In genomic region chr1:89844064-89844463, GRCm38 (mm10) we compare ENCODE assay signal across 18 mouse cellular contexts.
DNase-seq lines count a peak whose midpoint lies in the region; ATAC-seq and TF ChIP-seq lines count a peak whose summit lies in the region.
"Had no signal": no experiment of that assay in that cellular context is flagged by ENCODE, and none has a peak within 500 bp of the region (broad histone marks: within the 10 kb centered on the region; RNA-seq: fewer than 3 reads in every experiment).

No protein-coding gene starts in this region.

- H3K27me3 ChIP-seq in liver, postnatal 0 days (ENCODE audit: insufficient read depth, low read length) = no peaks in the 10 kb centered on the region
- H3K27me3 ChIP-seq: intestine, embryonic 15.5 days; liver, embryonic 15.5 days; Patski had no signal

- no peak overlapping the region for H3K4me3 ChIP-seq in layer of hippocampus, adult 2 months
- H3K4me3 ChIP-seq in liver, postnatal 0 days (ENCODE audit: low read depth, low read length) = no peak overlapping the region
- H3K4me3 ChIP-seq: intestine, embryonic 15.5 days; liver, embryonic 15.5 days; megakaryocyte, embryonic 14.5 days; myocyte had no signal

- peak; percentile 54 for DNase-seq in embryo, embryonic 10 days (ENCODE audit: low spot score)
- no peak for DNase-seq in embryo, embryonic 9.5 days (ENCODE audit: extremely low spot score)
- DNase-seq in layer of hippocampus, adult 2 months (ENCODE audit: low spot score in 2 of 2) = no peak
- no peak for DNase-seq in layer of hippocampus, postnatal 14 days (ENCODE audit: low spot score in 2 of 2)
- DNase-seq in ES-CJ7 (ENCODE audit: low read depth, low spot score) = peak; percentile 71
- no peak for DNase-seq in liver, postnatal 0 days
- DNase-seq in layer of hippocampus, adult 8-10 months (ENCODE audit: low spot score in 2 of 2) = no peak
- DNase-seq in adrenal gland, adult 18-20 months (ENCODE audit: low spot score in 2 of 2) = no peak
- DNase-seq: adrenal gland, postnatal 10 days; cerebellum, adult 11 months; heart, adult 18-20 months; heart, postnatal 36 days; spleen, adult 18-20 months had no signal

- peak; percentile 52 for TF ChIP-seq CTCF in layer of hippocampus, adult 2 months (conservative IDR thresholded peaks at IDR 0.05)
- TF ChIP-seq CTCF in liver, postnatal 0 days (IDR thresholded peaks at IDR 0.05; ENCODE audit: low read depth) = peak; percentile 42

- no peaks in the 10 kb centered on the region for H3K4me1 ChIP-seq in liver, postnatal 0 days (ENCODE audit: insufficient read depth)
- H3K4me1 ChIP-seq: liver, embryonic 15.5 days had no signal

- no peak overlapping the region for H3K27ac ChIP-seq in layer of hippocampus, adult 2 months
- no peak overlapping the region for H3K27ac ChIP-seq in liver, postnatal 0 days (ENCODE audit: low read depth)
- H3K27ac ChIP-seq: intestine, embryonic 15.5 days; liver, embryonic 15.5 days had no signal

- TF ChIP-seq EP300 in liver, postnatal 0 days (IDR thresholded peaks at IDR 0.05; ENCODE audit: low read depth) = no peak

- H3K9me3 ChIP-seq in liver, postnatal 0 days (ENCODE audit: low read length) = no peaks in the 10 kb centered on the region
- H3K9me3 ChIP-seq: intestine, embryonic 15.5 days; liver, embryonic 15.5 days had no signal

- H3K4me2 ChIP-seq in liver, postnatal 0 days (ENCODE audit: low read depth, low read length) = no peak overlapping the region
- H3K4me2 ChIP-seq: intestine, embryonic 15.5 days; liver, embryonic 15.5 days had no signal

- 60% methylated on average over 9 of the region's 9 CpGs for WGBS in liver, postnatal 0 days (ENCODE audit: insufficient replicate concordance)

- no peak overlapping the region for H3K9ac ChIP-seq in liver, postnatal 0 days (replicated peaks)
- H3K9ac ChIP-seq: intestine, embryonic 15.5 days; liver, embryonic 15.5 days had no signal

- peaks cover 7% of the 10 kb centered on the region; the same call in 1 of the 2 replicates for H3K36me3 ChIP-seq in liver, postnatal 0 days (replicated peaks; ENCODE audit: insufficient read depth, low read length)
- H3K36me3 ChIP-seq: liver, embryonic 15.5 days had no signal

- ATAC-seq in liver, postnatal 0 days = no peak
- ATAC-seq: intestine, embryonic 15.5 days; Patski had no signal

Comparison
In these comparisons a context has a peak if more than half of its experiments do, and no peak if none do; other contexts are left out.
1. DNase-seq: peak in embryo, embryonic 10 days (single experiment) and ES-CJ7 (single experiment); none in embryo, embryonic 9.5 days (single experiment), layer of hippocampus, adult 2 months (0 of 2), layer of hippocampus, postnatal 14 days (0 of 2), liver, postnatal 0 days (single experiment), layer of hippocampus, adult 8-10 months (0 of 2) and adrenal gland, adult 18-20 months (0 of 2).